Mouse (Mus musculus): ENCODE data around the gene Hs1bp3.

DNA sequence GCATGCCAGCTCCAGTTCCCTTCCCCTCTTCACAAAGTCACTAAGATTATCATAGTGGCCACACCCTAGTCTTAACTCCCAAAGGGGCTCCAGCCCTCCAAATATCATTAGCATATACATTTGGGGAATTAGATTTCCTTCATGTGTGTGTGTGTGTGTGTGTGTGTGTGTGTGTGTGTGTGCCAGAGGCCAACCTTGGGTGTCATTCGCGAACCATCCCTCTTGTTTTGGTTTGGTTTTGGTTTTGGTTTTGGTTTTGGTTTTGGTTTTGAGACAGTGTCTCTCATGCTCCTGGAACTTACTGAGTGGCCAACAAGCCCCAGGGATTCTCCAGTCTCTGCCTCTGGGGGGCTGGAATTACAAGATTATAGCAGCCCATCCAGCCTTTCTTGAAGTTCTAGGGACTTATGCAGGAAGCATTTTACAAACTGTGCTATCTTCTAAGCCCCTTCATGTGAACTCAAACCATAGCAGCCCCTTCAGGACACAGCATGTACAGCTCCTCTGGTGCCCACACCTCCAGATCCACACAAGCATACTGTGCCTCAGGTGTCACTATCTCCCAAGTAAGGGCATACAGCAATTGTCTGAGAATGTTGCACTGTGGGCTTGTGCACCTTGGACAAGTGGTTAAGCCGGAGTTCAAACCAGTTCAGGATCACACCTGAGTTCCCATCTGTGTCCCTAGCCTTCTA is 46.3 kb downstream of the Hs1bp3 start:
- TF ChIP-seq POLR2A (IDR thresholded peaks at IDR 0.05; ENCODE audit: insufficient read depth, low read depth, low read length) = no peak
- no peak for TF ChIP-seq CTCF (IDR thresholded peaks at IDR 0.05; ENCODE audit: insufficient read depth, low read depth, low read length)
